Mouse (Mus musculus) skeletal muscle tissue, adult 2 months (tissue): ENCODE data around the gene Olfr598.
"Not testable (repeated sequence)": the region's sequence is repeated elsewhere in the genome, so short reads cannot be mapped to it uniquely, and the experiment has no call there.

Source experiments
- DNase-seq: peaks from one replicate; pipeline ENCODE4 v3.0.0-alpha.2; 2012; ENCODE audit warnings: low read depth, low spot score

Gene Olfr598

GRCm38 (mm10) chr7:103323268-103323667 is at the start of gene Olfr598:
Gene Olfr598, plus strand, starts transcription at chr7:103323568.
- DNase-seq: no peak

- DNase-seq: not testable (repeated sequence)
Measured at GRCm38 (mm10) chr7:103305348-103305747, 18.0 kb upstream of the Olfr598 start, which contains the start of gene Olfr596. Gene Olfr596, plus strand, starts transcription at chr7:103305648.

GRCm38 (mm10) chr7:103316015-103316414 is 7.4 kb upstream of the Olfr598 start, which contains the start of gene Olfr597:
Gene Olfr597, plus strand, starts transcription at chr7:103316315.
- not testable (repeated sequence) for DNase-seq

GRCm38 (mm10) chr7:103335617-103336016 is 12.2 kb downstream of the Olfr598 start, which contains the start of gene Olfr599:
Gene Olfr599, plus strand, starts transcription at chr7:103335917.
- DNase-seq: no peak

- DNase-seq: no peak
Measured at GRCm38 (mm10) chr7:103349569-103349968, 26.2 kb downstream of the Olfr598 start, which contains the start of gene Olfr600. Gene Olfr600, minus strand, starts transcription at chr7:103349669.

GRCm38 (mm10) chr7:103362555-103362954 is 39.2 kb downstream of the Olfr598 start, which contains the start of gene Olfr601:
Gene Olfr601, minus strand, starts transcription at chr7:103362655.
- DNase-seq: no peak
